Mouse (Mus musculus) hindbrain, embryonic 11.5 days (tissue): ENCODE measurements around the gene Gng3. TPM values are rescaled to one million over a fixed set of nuclear protein-coding genes. Genes with fewer than 3 reads are reported as not detected.

Experiments used
- polyA plus RNA-seq: library from polyadenylated mRNA; unstranded; fragments of >200 nt; fragmentation: Nextera tagmentation; extraction: Ambion mirVana; gene quantifications from 2 replicates; pipeline ENCODE4 v1.2.1, GENCODE M21; 2014

The Gng3 gene
- polyA plus RNA-seq, 1 experiment from 2014 or later, result 158 TPM

Other genes starting within 250 kb of the Gng3 start
- 0.08 and 0.45 TPM in 2 replicates for gene Slc22a8, start 247.9 kb downstream of the Gng3 start, polyA plus RNA-seq
- 0.77 and 0.88 TPM in 2 replicates for gene Slc22a6, start 221.2 kb downstream of the Gng3 start, polyA plus RNA-seq
- gene Chrm1, start 175.4 kb downstream of the Gng3 start, polyA plus RNA-seq, result 0.13 and 0.20 TPM in 2 replicates
- gene Slc3a2, start 115.8 kb downstream of the Gng3 start, polyA plus RNA-seq, result 123 and 136 TPM in 2 replicates
- gene Wdr74, start 103.4 kb downstream of the Gng3 start, polyA plus RNA-seq, result 83.6 and 87.1 TPM in 2 replicates
- gene 1700092M07Rik, start 98.5 kb downstream of the Gng3 start, polyA plus RNA-seq, result 1.6 and 2.6 TPM in 2 replicates
- 100 and 111 TPM in 2 replicates for gene Stx5a, start 97.8 kb downstream of the Gng3 start, polyA plus RNA-seq
- 213 and 224 TPM in 2 replicates for gene Nxf1, start 82.1 kb downstream of the Gng3 start, polyA plus RNA-seq
- gene Tmem223, start 68.2 kb downstream of the Gng3 start, polyA plus RNA-seq, result 192 and 194 TPM in 2 replicates
- 46.4 and 50.8 TPM in 2 replicates for gene Tmem179b, start 64.7 kb downstream of the Gng3 start, polyA plus RNA-seq
- 15.4 and 17.1 TPM in 2 replicates for gene Taf6l, start 52.8 kb downstream of the Gng3 start, polyA plus RNA-seq
- 184 and 194 TPM in 2 replicates for gene Polr2g, start 40.6 kb downstream of the Gng3 start, polyA plus RNA-seq
- 5.7 and 7.5 TPM in 2 replicates for gene Zbtb3, start 36.6 kb downstream of the Gng3 start, polyA plus RNA-seq
- gene Ttc9c, start 19.9 kb downstream of the Gng3 start, polyA plus RNA-seq, result 47.0 and 53.1 TPM in 2 replicates
- gene Hnrnpul2, start 19.2 kb downstream of the Gng3 start, polyA plus RNA-seq, result 7.0 and 10.1 TPM in 2 replicates
- gene AC129217.1, start 9.4 kb downstream of the Gng3 start, polyA plus RNA-seq, result not detected in 2 replicates
- 55.6 and 59.6 TPM in 2 replicates for gene Bscl2, start 1.7 kb downstream of the Gng3 start, polyA plus RNA-seq
- gene Lrrn4cl, start 11.6 kb upstream of the Gng3 start, polyA plus RNA-seq, result 0.32 and 0.37 TPM in 2 replicates
- gene Ubxn1, start 32.3 kb upstream of the Gng3 start, polyA plus RNA-seq, result 164 and 180 TPM in 2 replicates
- gene Uqcc3, start 41.7 kb upstream of the Gng3 start, polyA plus RNA-seq, result 56.1 and 57.2 TPM in 2 replicates
- 89.6 and 103 TPM in 2 replicates for gene Lbhd1, start 44.5 kb upstream of the Gng3 start, polyA plus RNA-seq
- not detected in 2 replicates for gene Gm49403, start 44.7 kb upstream of the Gng3 start, polyA plus RNA-seq
- gene 1810009A15Rik, start 49.7 kb upstream of the Gng3 start, polyA plus RNA-seq, result 107 and 112 TPM in 2 replicates
- not detected in 2 replicates for gene Gm49416, start 49.7 kb upstream of the Gng3 start, polyA plus RNA-seq
- gene Ints5, start 53.8 kb upstream of the Gng3 start, polyA plus RNA-seq, result 26.1 and 32.1 TPM in 2 replicates
- gene Ganab, start 58.9 kb upstream of the Gng3 start, polyA plus RNA-seq, result 89.8 and 102 TPM in 2 replicates
- gene B3gat3, start 81.2 kb upstream of the Gng3 start, polyA plus RNA-seq, result 43.5 and 45.8 TPM in 2 replicates
- 1.0 and 1.1 TPM in 2 replicates for gene Rom1, start 90.2 kb upstream of the Gng3 start, polyA plus RNA-seq
- 6.5 and 7.8 TPM in 2 replicates for gene Eml3, start 90.4 kb upstream of the Gng3 start, polyA plus RNA-seq
- 45.6 and 52.3 TPM in 2 replicates for gene Mta2, start 102.7 kb upstream of the Gng3 start, polyA plus RNA-seq
- gene Tut1, start 114.7 kb upstream of the Gng3 start, polyA plus RNA-seq, result 23.7 and 27.8 TPM in 2 replicates
- 462 and 475 TPM in 2 replicates for gene Eef1g, start 127.8 kb upstream of the Gng3 start, polyA plus RNA-seq
- gene Ahnak, start 150.1 kb upstream of the Gng3 start, polyA plus RNA-seq, result 6.0 and 14.1 TPM in 2 replicates
- not detected in 2 replicates for gene Scgb1a1, start 248.8 kb upstream of the Gng3 start, polyA plus RNA-seq